Mouse (Mus musculus) stomach, embryonic 15.5 days (tissue): Measurements from ENCODE around the gene Olfr986. TPM values are rescaled to one million over a fixed set of nuclear protein-coding genes. Genes with fewer than 3 reads are reported as not detected.
"Not testable (repeated sequence)": the region's sequence is repeated elsewhere in the genome, so short reads cannot be mapped to it uniquely, and the experiment has no call there.

Experiments
- ATAC-seq: fragments of 200-750 bp; cut with Nextera tagmentation; 2 replicates; pipeline ENCODE4 v1.8.0; 2017; ENCODE audit warnings: low read depth, moderate number of reproducible peaks, moderate TSS enrichment; ENCODE audit not compliant: insufficient read depth, low FRiP score
- H3K27ac ChIP-seq: fragments of 300-500 bp; sonication (generic); 2 replicates; pipeline ENCODE4 v1.5.1; 2015; ENCODE audit warnings: mild to moderate bottlenecking, inconsistent platforms
- H3K27me3 ChIP-seq: fragments of 300-500 bp; sonication (generic); replicated peaks from 2 replicates; pipeline ENCODE4 v1.6.1; 2015; ENCODE audit warnings: inconsistent platforms
- H3K36me3 ChIP-seq: fragments of 300-500 bp; sonication (generic); 2 replicates; pipeline ENCODE4 v1.6.1; 2015; ENCODE audit warnings: inconsistent platforms
- H3K4me1 ChIP-seq: fragments of 300-500 bp; sonication (generic); 2 replicates; pipeline ENCODE4 v1.6.1; 2015; ENCODE audit warnings: inconsistent platforms
- H3K4me2 ChIP-seq: fragments of 300-500 bp; sonication (generic); 2 replicates; pipeline ENCODE4 v1.6.1; 2015; ENCODE audit warnings: mild to moderate bottlenecking, inconsistent platforms
- H3K4me3 ChIP-seq: fragments of 300-500 bp; sonication (generic); replicated peaks from 2 replicates; pipeline ENCODE4 v1.5.1; 2015; ENCODE audit warnings: inconsistent platforms
- H3K9ac ChIP-seq: fragments of 300-500 bp; sonication (generic); 2 replicates; pipeline ENCODE4 v1.6.1; 2015; ENCODE audit warnings: inconsistent platforms
- H3K9me3 ChIP-seq: fragments of 300-500 bp; sonication (generic); 2 replicates; pipeline ENCODE4 v1.6.1; 2016; ENCODE audit warnings: inconsistent platforms
- WGBS: fragments of 180-500 bp; shearing (Covaris S2); methylation state at CpG from one replicate; pipeline ENCODE4 v1.1.7; 2015; 5-methylcytosine and 5-hydroxymethylcytosine counted together
- polyA plus RNA-seq: library from polyadenylated mRNA; unstranded; fragments of >200 nt; fragmentation: Nextera tagmentation; extraction: Ambion mirVana; gene quantifications from 2 replicates; pipeline ENCODE4 v1.2.1, GENCODE M21; 2015

Gene Olfr986
- not detected in 2 replicates for polyA plus RNA-seq

DNA sequence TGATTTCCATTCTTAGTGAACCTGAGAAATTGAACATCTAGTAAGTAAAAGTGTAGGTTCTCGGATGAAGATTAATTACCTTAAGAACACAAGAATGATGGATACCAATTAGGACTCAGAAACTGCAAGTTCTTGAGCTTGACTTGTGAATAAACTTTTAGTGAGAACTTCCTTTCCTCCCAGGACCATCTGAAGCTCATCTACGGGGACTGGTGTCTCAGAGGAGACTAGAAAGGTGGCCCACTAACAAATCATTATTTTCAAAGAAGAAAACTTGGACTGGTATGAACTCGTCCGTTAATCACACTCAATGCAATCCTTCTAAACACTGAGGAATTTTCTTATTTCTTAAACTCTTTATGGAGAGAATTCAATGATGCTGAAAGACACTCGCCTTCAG is at the start of gene Olfr986:
TSS of gene Olfr986 (plus strand) at position 301 of the 400 bp plus-strand sequence.
- no peak within 1 kb of the TSS for H3K4me2 ChIP-seq
- H3K4me1 ChIP-seq: no peaks in the 10 kb centered on the region
- H3K9me3 ChIP-seq: no peaks in the 10 kb centered on the region
- H3K27ac ChIP-seq: no peak within 1 kb of the TSS
- no peak for ATAC-seq
- H3K9ac ChIP-seq: no peak within 1 kb of the TSS
- H3K27me3 ChIP-seq: no peaks in the 10 kb centered on the region
- no peaks in the 10 kb centered on the region for H3K36me3 ChIP-seq
- WGBS: 84% methylated on average over 5 of the region's 5 CpGs
- H3K4me3 ChIP-seq: no peak within 1 kb of the TSS

DNA sequence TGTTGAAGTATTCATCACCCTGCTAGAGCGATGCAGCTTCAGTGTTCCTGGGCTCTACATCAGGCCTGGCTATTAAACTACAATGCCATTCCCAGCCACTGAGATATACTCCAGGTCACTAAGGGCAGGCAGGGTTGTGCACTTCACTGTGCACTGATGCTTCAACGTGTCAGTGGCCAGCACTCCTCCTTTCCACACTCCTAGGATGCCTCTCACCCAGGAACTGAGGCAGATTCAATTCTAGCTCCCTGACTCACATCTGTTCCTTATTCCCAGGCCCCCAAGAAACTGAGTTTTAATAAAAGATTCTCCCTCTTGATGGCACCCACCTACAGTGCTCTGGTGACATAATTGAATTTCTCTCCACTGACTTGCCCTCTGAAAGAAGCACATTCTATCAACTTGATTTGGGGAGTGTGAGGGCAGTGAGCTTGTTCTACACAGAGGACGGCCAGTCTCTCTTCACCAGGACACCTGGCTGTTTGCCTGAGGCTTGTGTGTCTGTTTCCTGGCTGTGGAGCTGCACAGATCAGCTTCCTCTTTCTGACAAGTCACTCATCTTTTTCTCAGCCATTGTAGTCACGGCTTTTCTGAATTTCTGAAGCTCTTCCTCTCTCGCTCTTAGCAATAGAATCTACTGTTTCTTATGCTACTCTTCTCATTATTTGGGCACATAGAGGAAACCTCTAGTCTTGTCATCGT is 43.6 kb upstream of the Olfr986 start:
- Histone ChIP-seq H3K36me3 (no peaks in the 10 kb centered on the region), H3K27me3 (no peaks in the 10 kb centered on the region), H3K4me3 (no peak overlapping the region), H3K9ac (no peak overlapping the region), H3K4me2 (no peak overlapping the region), H3K4me1 (no peaks in the 10 kb centered on the region), H3K27ac (no peak overlapping the region), H3K9me3 (no peaks in the 10 kb centered on the region)
- ATAC-seq: no peak
- 70% methylated on average over 6 of the region's 6 CpGs for WGBS

DNA sequence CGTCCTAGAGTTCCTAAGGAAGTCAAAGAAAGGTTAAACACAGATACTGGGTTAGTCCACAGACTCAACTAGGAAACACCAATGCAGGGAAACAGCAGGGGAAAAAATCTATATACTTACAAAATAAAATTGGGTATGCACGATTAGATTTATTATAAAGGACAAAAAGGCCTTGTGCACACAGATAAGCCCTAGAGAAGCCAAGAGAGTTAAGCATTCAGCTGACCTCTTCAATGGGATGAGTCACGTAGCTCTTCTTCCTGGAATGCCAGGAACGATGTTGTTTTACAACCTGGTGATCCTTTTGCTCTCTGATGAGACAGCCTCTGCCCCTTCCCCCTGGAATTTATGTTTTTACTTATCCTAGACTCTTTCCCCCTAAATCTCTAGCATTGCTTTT is 41.2 kb upstream of the Olfr986 start:
- H3K36me3 ChIP-seq: no peaks in the 10 kb centered on the region
- 55% methylated on average over 4 of the region's 4 CpGs for WGBS
- no peak overlapping the region for H3K4me3 ChIP-seq
- H3K9ac ChIP-seq: no peak overlapping the region
- H3K4me1 ChIP-seq: no peaks in the 10 kb centered on the region
- no peak overlapping the region for H3K4me2 ChIP-seq
- no peaks in the 10 kb centered on the region for H3K27me3 ChIP-seq
- no peak for ATAC-seq
- no peak overlapping the region for H3K27ac ChIP-seq
- no peaks in the 10 kb centered on the region for H3K9me3 ChIP-seq

- Histone ChIP-seq H3K9ac (no peak overlapping the region), H3K4me3 (no peak overlapping the region), H3K27me3 (no peaks in the 10 kb centered on the region), H3K9me3 (no peaks in the 10 kb centered on the region), H3K27ac (no peak overlapping the region), H3K4me1 (no peaks in the 10 kb centered on the region), H3K36me3 (no peaks in the 10 kb centered on the region), H3K4me2 (no peak overlapping the region)
- 69% methylated on average over 1 of the region's 1 CpGs for WGBS
- no peak for ATAC-seq
Measured at GRCm38 (mm10) chr9:40141544-40141943, 39.2 kb upstream of the Olfr986 start.

DNA sequence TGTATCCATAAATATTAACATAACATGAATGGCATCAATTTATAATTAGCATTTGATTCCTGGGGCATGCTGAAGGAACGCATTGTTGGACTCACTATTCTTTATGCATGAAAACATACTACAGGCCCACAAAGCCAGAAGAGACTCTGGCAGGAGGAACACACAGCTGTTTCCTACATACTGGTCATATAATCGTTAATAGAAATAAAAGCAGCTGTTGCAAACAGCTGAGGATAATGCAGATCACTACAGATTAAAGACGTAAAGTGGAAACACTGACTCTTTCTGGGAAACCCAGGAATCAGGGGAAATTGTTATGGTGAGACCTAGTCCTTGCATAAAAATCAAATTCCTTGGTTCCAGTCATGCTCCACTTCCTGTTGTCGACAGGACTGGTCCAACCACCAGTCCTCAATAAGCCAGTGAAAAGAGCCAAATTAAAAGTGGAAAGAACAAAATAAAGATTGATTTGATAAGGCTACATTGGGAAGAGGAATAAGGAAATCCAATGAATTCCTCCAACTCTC is 25.5 kb upstream of the Olfr986 start:
- Histone ChIP-seq H3K27ac (no peak overlapping the region), H3K4me1 (no peaks in the 10 kb centered on the region), H3K4me3 (no peak overlapping the region), H3K27me3 (no peaks in the 10 kb centered on the region), H3K4me2 (no peak overlapping the region), H3K9me3 (no peaks in the 10 kb centered on the region), H3K9ac (no peak overlapping the region), H3K36me3 (no peaks in the 10 kb centered on the region)
- WGBS: 66% methylated on average over 4 of the region's 4 CpGs
- no peak for ATAC-seq

- Histone ChIP-seq H3K9me3 (no peaks in the 10 kb centered on the region), H3K27ac (no peak overlapping the region), H3K9ac (no peak overlapping the region), H3K36me3 (no peaks in the 10 kb centered on the region), H3K4me2 (no peak overlapping the region), H3K4me1 (no peaks in the 10 kb centered on the region), H3K27me3 (no peaks in the 10 kb centered on the region), H3K4me3 (no peak overlapping the region)
- 86% methylated on average over 1 of the region's 1 CpGs for WGBS
- ATAC-seq: no peak
Measured at GRCm38 (mm10) chr9:40166446-40166845, 14.3 kb upstream of the Olfr986 start.

- WGBS: 79% methylated on average over 6 of the region's 6 CpGs
- H3K9me3 ChIP-seq: no peaks in the 10 kb centered on the region
- H3K27ac ChIP-seq: no peak overlapping the region
- H3K9ac ChIP-seq: no peak overlapping the region
- no peak overlapping the region for H3K4me2 ChIP-seq
- H3K36me3 ChIP-seq: no peaks in the 10 kb centered on the region
- no peak for ATAC-seq
- no peaks in the 10 kb centered on the region for H3K4me1 ChIP-seq
- no peak overlapping the region for H3K4me3 ChIP-seq
- no peaks in the 10 kb centered on the region for H3K27me3 ChIP-seq
Measured at GRCm38 (mm10) chr9:40177017-40177416, 3.7 kb upstream of the Olfr986 start.

- not testable (repeated sequence) for H3K9ac ChIP-seq, H3K9me3 ChIP-seq, H3K4me2 ChIP-seq, H3K27me3 ChIP-seq, H3K27ac ChIP-seq, H3K4me1 ChIP-seq, ATAC-seq, H3K4me3 ChIP-seq, H3K36me3 ChIP-seq
- WGBS: 57% methylated on average over 2 of the region's 2 CpGs
Measured at GRCm38 (mm10) chr9:40185166-40185565, 4.4 kb downstream of the Olfr986 start.

DNA sequence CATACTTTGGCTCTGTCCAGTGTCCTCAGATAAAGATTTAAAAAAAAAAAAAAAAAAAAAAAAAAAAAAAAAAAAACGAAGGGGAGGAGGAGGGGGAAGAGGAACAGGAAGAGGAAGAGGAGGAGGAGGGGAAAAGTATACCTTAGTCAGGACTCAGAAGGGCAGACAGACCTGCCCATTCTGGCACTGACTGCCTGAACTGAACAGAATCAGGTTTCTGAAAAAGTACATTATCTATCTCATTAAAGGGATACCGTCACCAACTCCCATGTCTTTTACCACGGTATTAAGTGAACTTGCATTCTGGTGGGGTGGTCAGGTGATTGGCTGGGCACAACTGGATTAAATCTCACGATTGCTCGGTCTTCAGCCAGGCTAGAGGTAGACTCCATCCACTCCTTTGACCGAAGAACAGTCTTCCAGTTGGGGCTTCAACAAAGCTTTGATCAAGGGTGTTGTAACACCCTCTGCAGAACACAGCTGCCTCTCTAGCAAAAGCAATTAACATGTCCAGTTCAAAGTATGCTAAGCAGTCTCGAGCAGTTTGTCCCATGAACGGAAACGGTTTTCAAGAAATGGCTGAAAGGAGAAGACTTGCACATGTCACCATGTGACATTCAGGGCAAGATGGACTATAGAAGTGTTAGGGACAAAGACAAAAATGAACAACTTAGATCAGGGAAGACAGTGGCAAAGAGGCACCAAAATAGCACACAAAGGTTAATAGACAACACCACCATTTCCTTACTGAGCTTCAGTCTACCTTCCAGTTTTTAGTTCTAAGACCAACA is 10.6 kb downstream of the Olfr986 start:
- no peak for ATAC-seq
- H3K36me3 ChIP-seq: no peaks in the 10 kb centered on the region
- H3K4me3 ChIP-seq: peak overlapping the region; percentile 64
- H3K4me1 ChIP-seq: peaks cover 7% of the 10 kb centered on the region; the same call in 1 of the 2 replicates
- H3K27me3 ChIP-seq: no peaks in the 10 kb centered on the region
- H3K9me3 ChIP-seq: no peaks in the 10 kb centered on the region
- H3K27ac ChIP-seq: no peak overlapping the region
- H3K9ac ChIP-seq: no peak overlapping the region
- H3K4me2 ChIP-seq: peak overlapping the region; percentile 88
- 92% methylated on average over 8 of the region's 9 CpGs for WGBS

DNA sequence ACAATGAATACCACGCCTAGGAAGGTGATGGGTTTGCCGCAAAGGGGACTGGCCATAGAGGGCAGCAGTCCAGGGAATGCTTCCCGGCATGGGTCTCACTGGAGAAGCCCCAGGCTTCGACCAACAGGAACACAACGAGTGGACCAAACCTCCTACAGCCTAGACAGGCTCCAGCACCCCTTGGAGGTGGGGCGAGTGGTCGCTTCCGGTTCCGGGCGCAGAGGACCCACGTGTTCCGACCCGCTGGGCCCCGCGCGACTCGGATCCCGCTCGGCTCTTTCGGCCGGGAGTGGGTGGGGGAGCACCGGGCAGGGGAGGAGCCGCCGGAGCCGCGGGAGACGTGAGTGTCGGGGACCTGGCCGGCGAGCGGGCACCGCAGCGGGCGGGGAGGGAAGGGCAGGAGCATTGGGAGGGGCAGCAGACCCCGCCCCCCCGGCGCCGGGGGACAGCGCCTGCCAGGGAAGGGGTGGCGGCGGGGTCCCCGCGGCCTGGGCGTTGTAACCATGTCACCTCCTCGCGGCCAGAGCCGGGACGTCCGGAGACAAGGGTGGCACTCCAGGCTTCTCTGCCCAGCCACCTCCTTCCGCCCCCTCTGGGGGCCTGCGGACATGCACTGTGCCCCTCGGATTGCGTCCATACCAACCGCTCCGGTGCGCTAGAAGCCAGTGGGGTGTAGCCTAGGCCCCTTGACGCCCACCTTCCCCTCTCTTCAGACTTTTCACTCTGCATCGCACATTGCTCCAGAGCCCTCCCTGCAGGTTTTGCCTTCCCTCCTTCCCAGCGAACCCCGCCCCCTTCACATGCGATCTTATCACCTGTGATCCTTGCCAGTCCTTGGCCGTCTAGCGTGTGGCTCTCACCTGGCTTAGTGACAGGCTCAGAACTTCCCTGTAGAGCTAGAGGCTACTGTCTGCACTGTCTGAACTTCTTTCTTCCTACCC is 11.6 kb downstream of the Olfr986 start, which contains the start of gene Zfp202:
TSS of gene Zfp202 (plus strand) at position 219 of the 941 bp plus-strand sequence.
- Histone ChIP-seq H3K4me1 (peaks cover 7% of the 10 kb centered on the region; the same call in 1 of the 2 replicates), H3K36me3 (no peaks in the 10 kb centered on the region), H3K4me2 (peak within 1 kb of the TSS; percentile 88), H3K27me3 (no peaks in the 10 kb centered on the region), H3K9me3 (no peaks in the 10 kb centered on the region), H3K4me3 (peak within 1 kb of the TSS; percentile 64), H3K27ac (peak within 1 kb of the TSS; percentile 67), H3K9ac (peak within 1 kb of the TSS; percentile 50)
- WGBS: under 1% methylated on average over 55 of the region's 63 CpGs
- ATAC-seq: peak; percentile 98

- Histone ChIP-seq H3K27me3 (no peaks in the 10 kb centered on the region), H3K36me3 (no peaks in the 10 kb centered on the region), H3K4me1 (peaks cover 7% of the 10 kb centered on the region; the same call in 1 of the 2 replicates), H3K4me2 (no peak overlapping the region), H3K4me3 (no peak overlapping the region), H3K9ac (no peak overlapping the region), H3K9me3 (no peaks in the 10 kb centered on the region), H3K27ac (no peak overlapping the region)
- WGBS: 87% methylated on average over 3 of the region's 3 CpGs
- no peak for ATAC-seq
Measured at GRCm38 (mm10) chr9:40195981-40196380, 15.3 kb downstream of the Olfr986 start.
